Mouse (Mus musculus): ENCODE data around the gene Nfib. TPM values are rescaled to one million over a fixed set of nuclear protein-coding genes. Genes with fewer than 3 reads are reported as not detected.

The Nfib gene
- polyA plus RNA-seq, 1 experiment, result 39.4 TPM

DNA sequence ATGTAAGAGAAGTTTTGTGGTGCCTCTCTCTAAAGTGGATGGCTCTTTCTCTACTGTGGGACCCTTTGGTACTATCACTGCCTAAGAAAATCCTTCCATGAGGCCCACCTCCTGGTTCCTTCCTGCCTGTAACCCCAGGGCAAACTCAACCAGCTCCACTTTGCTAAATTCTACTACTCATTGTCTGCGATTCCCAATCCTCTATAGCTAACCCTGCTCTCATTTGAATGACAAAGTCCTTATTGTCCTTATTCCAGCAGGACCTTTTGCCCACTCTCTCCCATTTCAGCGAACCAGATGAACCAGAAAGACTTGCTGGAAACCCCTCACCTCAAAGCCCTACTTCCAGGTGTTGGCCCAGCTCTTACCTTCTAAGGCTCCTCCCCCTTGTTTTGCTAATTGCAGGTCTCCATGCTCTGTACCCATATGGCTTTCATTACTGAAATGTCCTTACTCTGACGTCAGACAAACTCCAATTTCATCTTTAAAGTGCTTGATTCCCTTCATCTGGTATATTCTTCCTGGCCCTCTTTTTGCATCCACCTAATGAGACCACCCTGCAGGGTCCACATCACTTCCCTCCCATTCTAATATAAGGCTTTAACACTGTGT, 304.0 kb downstream of the Nfib start:
- no peak for DNase-seq (ENCODE audit: extremely low spot score in 1 of 2, low spot score in 1 of 2)

DNA sequence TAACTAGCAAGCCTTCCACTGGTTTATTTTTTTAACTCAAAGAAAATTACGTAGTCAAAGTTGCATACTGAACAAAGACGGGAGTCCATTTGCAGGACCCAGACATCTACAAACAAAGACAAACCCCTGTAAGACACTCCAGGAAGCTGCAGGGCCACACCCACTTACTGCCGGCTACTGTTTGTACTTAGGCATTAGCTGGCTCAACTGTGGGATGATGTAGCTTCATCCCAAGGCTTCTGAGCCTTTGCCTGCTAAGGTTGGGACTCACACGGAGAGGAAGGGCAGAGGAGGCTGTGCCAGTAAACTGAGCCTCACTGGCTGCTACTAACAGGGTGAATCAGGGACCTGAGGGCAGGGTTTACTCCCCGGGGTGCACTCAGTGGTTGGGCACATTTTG, 305.0 kb downstream of the Nfib start:
- no peak for DNase-seq (ENCODE audit: extremely low spot score in 1 of 2, low spot score in 1 of 2)

DNA sequence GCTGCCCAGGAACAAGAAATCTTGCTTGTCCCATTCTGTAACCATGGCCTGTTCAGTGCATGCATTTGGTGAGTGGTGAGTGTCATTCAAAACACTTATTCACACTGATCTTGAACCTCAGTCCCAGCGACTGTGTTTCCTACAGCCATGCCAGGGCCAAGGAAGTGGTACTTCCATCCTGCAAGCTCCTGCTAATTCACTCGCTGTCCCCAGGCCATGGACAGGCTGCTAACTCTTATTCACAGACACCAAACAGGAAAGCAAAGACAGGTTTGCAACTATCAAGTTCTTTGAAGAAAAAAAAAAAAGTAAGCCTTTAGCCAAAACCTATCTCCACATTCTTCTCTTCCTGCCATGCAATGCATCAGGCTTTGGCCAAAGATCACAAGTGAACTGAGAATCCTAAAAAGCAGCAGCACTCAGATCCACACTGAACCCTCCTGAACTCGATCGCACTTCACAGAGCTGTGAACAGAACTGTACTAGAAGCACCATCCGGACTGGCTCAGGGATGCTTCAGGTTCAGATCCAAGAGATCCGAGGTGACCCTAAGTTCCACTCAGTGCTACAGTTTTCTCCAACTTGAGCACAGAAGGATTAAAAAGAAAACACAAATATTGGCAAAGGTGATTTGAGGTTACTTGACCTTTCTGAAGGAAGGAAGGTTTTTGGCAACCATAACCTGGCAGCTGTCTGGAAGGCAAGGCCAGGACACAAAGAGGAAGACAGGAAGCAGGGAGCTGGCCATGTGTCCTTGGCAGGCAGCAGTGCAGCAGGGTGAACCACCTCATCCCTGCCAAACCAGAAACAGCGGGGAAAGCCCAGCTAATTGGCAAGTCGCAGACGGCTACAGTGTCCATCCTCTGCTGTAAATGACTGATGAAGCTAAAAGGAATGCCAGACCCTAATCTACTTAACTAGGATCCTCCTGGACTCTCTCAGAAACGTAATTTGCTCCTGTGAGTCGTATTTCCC, 305.9 kb downstream of the Nfib start:
- DNase-seq (ENCODE audit: extremely low spot score in 1 of 2, low spot score in 1 of 2), result no peak

DNA sequence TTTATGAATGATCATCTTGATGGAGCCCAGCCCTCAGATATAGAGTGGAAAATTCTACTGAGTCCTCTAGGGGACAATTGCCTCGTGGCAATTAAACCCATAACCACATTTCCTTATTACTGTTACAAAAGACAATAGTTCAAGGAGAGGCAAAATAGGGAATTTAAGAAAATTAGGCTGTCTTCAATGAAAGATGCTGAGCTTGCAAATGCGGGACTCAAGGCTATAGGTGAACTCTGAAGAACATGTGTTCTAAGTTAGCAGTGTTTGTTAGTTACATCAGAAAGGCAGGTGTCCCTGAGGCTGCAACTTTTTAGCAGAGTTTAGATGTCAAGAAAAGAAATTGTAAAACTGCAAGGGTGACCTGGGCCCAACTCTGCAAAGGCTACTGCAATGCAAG, 307.3 kb downstream of the Nfib start:
- DNase-seq (ENCODE audit: extremely low spot score in 1 of 2, low spot score in 1 of 2), result no peak

DNA sequence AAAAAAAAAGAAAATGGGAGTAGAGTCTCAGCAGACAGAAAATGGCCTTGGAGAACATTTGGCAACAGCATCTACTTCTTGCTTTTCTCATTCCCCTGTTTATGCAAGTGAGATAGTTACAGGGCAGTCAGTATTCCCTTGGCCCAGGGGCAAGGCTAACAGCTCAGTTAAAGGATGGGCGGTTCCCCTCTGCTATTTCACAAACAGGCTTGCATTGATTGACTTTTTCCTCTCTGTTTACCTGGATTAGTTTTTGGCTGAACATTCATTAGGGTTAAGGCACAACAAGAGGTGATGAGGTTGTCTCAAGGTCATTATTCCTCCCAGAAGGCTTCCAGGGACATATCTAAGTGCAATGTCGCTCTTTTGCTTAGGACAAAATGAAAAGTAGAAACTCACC, 308.7 kb downstream of the Nfib start:
- DNase-seq (ENCODE audit: extremely low spot score in 1 of 2, low spot score in 1 of 2), result no peak

DNA sequence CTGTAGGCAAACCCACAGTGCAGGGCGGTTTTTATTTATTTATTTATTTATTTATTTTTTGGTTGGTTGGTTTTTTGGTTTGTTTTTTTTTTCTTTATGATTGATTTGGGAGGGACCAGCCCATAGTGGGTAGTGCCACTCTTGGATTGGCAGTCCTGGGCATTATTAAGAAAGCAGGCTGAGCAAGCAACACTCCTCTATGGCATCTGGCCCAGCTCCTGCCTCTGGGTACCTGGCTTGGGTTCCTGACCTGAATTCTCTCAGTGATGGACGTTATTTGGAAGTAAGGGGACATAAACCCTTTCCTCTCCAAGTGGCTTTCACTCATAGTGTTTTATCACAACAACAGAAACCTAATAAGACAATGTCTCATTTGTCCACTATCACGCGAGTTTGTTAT, 309.5 kb downstream of the Nfib start:
- no peak for DNase-seq (ENCODE audit: extremely low spot score in 1 of 2, low spot score in 1 of 2)

DNA sequence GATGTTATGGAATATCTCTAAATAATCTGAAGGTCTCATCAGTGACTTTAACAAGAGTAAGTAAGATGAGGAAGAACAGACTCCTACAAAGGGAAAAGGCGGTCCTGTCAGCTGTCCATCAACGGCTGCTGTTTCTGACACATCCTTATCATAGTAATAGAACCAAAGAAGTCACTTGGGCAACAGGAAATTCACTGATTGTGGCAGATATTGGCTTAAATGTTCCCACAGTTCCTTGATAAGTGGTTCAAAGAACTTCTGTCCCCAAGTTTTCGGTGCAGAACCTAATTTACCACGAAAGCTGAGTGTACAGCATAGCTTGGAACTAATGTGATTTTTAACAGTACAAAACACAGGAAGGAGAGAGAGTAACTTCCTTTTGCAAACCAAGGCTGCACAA, 311.2 kb downstream of the Nfib start:
- no peak for DNase-seq (ENCODE audit: extremely low spot score in 1 of 2, low spot score in 1 of 2)

DNA sequence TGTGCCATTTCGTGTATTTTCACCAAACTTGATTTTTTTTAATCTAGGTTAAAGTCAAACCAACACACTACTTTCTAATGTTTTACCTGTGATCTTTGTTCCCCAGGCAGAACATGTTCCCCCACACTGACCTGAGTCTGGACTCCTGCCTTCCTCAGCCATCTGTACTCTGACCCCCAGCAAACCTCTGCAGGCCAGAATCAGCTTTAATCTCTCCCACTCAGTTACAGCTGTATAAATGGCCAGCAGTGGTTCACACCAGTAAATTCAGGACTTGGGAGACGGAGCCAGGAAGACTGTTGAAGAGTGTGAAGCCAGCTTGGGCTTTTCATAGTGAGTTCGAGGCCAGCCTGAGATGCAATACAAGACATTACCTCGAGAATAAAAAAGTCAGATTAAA, 312.5 kb downstream of the Nfib start:
- DNase-seq (ENCODE audit: extremely low spot score in 1 of 2, low spot score in 1 of 2), result no peak

DNA sequence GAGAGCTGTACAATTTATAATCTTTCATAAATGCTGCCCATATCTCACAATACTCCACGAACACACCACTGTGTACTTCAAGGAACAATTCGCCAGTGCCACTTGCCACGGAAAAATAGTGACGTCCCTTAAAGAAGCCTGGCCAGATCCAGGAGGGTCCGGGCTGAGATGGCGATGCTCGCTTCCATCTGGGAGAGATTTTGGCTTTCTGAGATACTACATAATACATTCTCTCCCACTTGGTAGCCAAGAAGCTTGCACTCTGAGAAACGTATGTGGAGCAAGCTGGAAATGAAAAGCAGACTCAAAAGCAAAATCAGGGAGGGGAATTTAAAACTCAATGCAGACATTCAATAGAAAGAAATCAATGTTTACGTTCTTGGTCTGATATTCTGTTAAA, 313.1 kb downstream of the Nfib start:
- no peak for DNase-seq (ENCODE audit: extremely low spot score in 1 of 2, low spot score in 1 of 2)

DNA sequence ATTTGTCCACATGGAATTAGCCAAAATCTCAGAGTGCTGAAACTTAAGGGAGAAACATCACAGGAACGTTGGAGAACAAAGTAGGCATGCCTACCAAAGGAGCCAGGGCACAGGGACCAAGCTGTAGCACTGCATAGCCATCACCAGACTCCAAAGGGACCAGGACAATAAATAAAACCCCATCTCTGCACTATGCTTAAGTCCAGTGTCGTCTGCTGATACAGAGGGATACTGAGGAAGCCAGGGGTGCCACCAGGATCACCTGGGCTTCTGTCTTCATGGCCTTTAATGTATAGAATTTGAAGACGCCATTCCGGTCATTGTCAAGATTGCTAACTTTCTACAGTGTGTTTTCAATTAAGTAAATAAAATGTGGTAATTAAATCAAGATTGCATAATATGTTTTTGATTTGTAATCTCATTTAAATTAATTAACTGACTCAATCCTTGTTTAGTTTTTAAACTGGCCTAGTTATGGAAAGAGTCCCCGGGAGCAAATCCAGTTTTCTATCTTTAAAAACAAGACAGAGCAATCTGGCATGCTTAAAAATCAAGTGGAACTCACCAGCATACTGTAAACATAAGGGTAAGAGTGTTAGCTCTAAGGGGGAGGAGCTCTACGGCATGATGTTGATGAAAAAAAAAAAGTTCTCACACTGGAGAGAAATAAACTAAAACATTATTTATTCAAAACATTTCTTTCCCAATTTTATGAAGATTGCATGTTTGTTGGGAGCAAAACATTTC, 313.7 kb downstream of the Nfib start:
- DNase-seq (ENCODE audit: extremely low spot score in 1 of 2, low spot score in 1 of 2), result no peak

DNA sequence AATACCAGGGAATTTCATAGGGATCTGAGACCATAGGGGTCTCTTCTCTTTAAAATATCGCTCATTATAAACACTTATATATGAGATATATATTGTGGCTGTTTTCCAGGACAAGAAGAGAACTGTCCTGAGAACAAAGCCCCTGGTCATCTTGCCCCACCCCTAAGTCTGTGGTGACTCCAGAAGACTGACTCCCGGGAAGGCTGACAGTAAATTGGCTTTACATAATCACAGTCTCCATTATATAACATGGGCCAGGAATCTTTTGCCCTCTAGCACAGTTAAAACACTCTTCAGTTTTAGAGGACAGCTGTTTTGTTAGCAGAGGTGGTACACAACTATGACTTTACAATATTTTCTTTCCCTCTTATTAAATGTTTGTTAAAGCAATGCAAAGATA, 315.0 kb downstream of the Nfib start:
- DNase-seq (ENCODE audit: extremely low spot score in 1 of 2, low spot score in 1 of 2), result no peak

DNA sequence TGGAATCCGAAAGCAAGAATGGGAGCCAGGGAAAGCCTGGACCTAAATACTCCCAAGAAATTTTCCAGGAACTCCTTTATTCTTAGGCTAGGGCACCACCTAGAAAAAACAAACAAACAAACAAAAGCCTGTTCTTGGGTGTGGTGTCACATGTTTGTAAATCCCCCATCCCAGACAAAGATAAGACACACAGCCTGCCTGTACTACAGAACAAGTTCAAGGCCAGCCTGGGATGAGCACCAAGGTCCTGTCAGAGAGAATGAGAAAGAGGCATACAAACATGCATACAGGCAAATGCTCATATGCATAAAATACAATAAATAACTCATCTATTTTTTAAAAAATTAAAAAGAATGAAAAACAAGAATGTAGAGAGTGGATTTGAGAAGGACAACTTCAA, 315.7 kb downstream of the Nfib start:
- no peak for DNase-seq (ENCODE audit: extremely low spot score in 1 of 2, low spot score in 1 of 2)

DNA sequence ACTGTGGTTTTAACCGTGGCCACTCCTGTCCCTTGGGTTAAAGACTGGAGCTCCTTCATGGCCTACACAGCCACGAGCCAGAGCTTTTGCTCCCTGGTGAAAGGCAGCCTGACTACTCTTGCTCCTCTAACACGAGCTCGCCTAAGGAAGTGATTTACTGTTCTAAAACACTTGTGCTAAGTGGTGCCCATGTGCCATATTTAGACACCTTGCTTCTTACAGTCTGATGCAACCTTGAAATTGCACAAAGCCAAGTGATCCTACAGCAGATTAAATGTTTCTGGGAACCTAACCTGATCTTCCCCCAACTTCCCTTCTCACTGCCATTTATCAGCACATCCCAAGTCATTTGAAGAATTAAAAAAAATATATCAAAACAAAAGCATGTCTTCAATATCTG, 317.9 kb downstream of the Nfib start:
- no peak for DNase-seq (ENCODE audit: extremely low spot score in 1 of 2, low spot score in 1 of 2)

DNA sequence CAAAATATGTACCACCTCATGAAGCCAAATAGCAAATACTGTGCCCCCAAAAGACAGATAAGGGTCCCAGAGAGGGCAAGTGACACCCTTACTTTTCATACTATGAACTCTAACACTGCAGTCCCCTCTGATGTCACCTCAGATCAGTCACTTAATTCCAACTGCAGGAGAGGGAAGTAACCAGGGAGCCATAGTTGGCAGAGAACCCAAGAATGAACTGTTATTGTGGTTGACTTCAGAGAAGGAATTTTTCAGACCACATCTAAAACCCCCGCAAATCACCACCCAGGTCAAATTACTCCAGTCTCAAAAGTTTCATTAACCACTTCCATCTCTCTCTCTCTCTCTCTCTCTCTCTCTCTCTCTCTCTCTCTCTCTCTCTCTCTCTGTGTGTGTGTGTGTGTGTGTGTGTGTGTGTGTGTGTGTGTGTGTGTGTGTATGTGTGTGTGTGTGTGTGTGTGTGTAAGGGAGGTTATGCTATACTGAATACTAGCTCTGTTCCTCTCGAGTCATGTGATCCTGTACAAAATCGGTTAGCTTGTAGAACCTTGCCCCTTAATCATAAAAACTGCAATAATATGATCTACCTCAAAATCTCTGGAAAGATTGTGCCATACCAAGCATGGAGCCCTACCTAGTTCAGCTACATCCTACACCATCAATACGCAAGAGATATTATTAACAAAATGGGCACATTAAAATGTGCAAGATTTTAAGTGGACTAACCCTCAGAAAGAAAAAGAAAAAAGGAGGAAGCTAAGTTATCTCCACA, 319.1 kb downstream of the Nfib start:
- DNase-seq (ENCODE audit: extremely low spot score in 1 of 2, low spot score in 1 of 2), result no peak

DNA sequence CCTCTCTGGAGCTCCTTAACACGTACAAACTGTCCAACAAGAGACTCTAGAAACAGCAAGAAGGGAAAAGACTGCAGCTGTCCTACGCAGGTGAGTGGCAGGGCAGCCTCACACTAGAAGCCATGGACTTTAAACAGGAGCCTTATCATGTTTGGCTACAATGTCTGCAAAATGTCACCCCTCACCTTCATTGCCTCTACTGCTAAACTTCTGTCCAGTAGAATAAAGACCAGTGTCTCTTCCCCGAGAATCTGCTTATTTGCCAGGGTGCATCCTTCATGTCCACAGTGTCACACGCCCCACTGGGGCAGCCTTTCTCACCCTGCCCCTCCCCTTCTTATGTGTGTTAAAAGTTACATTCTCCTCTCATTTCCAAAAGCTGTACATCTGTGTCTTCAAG, 319.9 kb downstream of the Nfib start:
- DNase-seq (ENCODE audit: extremely low spot score in 1 of 2, low spot score in 1 of 2), result no peak

DNA sequence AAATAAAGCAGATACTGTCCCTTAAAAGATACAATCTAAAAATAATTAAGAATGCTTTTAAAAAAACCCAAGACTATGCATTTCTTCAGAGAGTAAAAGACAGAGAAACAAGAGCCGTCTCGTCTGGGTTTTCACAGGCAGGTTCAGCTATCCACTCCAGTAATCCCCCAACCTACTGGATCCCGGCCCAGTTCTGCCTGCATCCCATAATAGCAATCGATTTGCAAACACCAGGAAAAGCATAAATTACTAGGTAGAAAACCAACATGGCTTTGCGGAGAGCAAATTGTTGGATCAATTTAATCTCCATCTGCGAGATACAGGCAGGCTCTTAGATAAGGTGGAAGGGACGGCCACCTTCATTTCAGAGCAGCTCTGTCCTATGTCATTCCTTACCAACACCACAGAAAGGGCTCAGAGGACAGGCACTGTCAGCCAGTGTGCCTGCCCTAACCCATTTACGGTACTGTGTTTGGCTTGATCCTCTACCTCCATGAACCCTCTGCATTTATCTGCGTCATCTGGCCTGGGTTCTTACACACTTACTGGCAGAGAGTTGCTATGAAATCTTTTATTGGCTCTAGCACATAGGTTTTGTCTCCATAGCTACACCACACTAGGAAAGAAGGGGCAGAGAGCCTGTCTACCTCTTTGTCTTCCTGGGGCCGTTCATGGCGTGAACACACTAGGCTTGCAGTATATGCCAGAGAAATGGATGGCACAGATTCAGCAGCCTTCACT, 321.4 kb downstream of the Nfib start:
- peak in 1 of 2 experiments; percentile 35 for DNase-seq (ENCODE audit: extremely low spot score in 1 of 2, low spot score in 1 of 2)

DNA sequence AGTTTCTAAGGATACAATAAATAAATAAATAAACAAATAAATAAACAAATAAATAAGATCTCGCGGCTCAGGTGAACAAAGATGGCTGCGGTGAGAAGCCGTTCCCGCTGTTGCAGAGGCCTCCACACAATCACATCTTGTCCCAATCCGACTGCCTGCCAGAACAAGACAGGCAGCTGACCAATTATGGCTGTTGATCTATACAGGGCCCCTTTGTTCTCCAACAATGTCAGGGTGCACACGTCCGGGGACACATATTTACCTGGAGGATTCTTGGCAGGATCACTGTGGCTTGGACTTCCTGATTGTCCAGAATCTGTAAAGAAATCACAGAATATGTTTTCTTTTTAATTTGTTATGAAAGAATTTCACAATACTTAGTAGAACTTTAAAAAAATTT, 322.2 kb downstream of the Nfib start:
- DNase-seq (ENCODE audit: extremely low spot score in 1 of 2, low spot score in 1 of 2), result no peak

DNA sequence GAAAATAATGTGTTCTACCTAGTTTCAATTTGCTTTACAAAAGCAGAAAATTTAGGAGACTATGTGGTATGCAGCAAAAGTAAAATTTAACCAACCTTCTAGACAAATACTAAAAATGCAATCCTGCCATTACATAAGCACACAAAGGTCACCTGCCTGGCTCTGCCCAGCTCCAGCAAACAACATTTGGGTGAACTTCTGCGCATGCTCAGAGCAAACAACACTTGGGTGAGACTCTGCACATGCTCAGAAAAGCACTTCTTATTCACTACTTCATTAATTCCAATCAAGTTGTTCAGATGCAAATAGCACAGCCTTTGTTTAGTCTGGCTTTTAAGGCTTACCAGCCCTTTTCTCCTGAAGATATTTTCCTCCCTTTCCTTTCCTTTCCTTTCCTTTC, 323.8 kb downstream of the Nfib start:
- no peak for DNase-seq (ENCODE audit: extremely low spot score in 1 of 2, low spot score in 1 of 2)

DNA sequence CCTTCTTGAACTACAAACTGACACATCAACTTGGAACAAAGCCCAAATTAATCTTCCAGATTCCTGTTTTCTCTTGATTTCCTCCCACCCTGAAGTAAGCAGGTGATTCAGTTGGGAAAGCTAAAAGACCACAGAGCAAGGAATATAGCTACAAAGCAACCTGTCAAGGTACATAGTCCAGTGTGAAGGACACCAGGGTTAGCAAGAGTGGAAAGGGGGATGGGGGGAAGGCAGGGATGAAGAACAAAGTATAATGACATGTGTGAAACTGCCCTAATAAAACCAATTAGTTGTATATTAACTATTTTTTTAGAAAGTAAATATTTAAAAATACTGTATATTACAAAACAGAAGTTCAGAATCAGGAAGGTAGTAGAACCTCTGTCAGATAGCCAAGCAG, 325.0 kb downstream of the Nfib start:
- no peak for DNase-seq (ENCODE audit: extremely low spot score in 1 of 2, low spot score in 1 of 2)

DNA sequence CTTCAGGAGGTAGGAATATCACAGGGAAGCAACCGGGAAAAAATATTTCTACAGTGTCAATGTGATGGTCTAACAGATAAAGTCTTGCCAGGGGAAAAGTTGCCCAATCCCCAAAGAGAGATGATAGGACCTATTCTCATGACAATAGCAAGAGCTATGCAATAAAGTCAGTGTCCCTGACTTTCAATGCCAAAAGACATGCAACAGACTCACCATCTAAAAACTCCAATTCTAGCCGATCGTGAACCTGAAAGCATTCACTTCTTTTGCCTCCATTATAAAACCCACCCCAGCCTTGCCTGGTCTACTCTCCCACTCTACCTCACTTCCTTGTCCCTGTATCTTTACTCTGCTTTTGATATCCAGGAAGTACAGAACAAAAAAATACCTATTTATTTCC, 327.5 kb downstream of the Nfib start:
- no peak for DNase-seq (ENCODE audit: extremely low spot score in 1 of 2, low spot score in 1 of 2)

All from frontal cortex, adult 2 months (tissue).